Mouse (Mus musculus) natural killer cell, adult 2 months (primary cell): ENCODE data around the gene Wnt10b.

Source experiments
- DNase-seq, 2 experiments: peaks; one replicate each; pipeline ENCODE4 v3.0.0; 2022; ENCODE audit warnings: low spot score in 2 of 2

Gene Wnt10b

DNA sequence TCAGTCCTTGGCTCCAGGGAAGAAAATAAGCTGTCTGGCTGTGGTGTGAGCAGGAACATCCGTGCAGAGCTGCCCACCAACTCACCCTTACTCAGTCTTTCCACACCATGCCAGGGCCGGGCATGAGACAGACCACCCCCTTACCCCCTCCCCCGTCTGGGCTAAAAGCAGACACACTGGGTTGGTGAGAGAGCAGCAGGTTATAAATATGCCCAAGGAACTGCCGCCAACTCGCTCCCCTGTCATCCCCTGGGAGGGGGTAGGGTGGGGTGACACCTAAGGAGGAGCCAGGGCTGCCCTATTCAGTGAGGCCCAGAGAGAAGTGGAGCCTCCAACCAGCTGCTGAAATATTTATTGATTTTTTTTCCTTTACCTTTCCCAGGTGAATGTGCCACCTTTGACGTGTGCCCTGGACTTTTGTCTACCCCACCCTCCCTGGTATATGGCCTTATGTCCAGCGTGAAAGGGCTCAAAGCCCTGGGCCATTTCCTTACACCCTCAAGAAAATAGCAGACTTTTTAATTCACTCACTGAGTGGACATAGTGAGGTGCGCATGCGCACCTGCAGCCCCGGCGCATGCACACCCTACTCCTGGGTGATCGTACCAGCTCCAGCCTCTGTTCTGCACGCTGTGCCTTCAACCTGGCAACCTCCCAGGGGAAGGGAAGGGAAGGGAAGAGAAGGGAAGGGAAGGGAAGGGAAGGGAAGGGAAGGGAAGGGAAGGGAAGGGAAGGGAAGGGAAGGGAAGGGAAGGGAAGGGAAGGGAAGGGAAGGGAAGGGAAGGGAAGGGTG lies 19.0 kb upstream of the Wnt10b start:
- DNase-seq = no peak

GRCm38 (mm10) chr15:98793141-98793698 lies 15.3 kb upstream of the Wnt10b start:
- DNase-seq = no peak

DNA sequence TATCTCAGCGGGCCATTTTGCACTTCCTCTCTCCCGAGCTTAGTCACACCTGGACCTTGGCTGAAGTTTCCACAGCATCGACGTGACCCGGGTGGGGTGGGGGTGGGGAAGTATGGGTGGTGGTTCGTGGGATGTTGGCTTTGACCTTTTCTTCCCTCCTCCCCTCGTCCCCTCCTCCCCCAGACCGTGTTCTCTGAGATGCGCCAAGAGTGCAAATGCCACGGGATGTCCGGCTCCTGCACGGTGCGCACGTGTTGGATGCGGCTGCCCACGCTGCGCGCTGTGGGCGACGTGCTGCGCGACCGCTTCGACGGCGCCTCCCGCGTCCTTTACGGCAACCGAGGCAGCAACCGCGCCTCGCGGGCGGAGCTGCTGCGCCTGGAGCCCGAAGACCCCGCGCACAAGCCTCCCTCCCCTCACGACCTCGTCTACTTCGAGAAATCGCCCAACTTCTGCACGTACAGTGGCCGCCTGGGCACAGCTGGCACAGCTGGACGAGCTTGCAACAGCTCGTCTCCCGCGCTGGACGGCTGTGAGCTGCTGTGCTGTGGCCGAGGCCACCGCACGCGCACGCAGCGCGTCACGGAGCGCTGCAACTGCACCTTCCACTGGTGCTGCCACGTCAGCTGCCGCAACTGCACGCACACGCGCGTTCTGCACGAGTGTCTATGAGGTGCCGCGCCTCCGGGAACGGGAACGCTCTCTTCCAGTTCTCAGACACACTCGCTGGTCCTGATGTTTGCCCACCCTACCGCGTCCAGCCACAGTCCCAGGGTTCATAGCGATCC lies 14.5 kb upstream of the Wnt10b start:
- no peak for DNase-seq

DNA sequence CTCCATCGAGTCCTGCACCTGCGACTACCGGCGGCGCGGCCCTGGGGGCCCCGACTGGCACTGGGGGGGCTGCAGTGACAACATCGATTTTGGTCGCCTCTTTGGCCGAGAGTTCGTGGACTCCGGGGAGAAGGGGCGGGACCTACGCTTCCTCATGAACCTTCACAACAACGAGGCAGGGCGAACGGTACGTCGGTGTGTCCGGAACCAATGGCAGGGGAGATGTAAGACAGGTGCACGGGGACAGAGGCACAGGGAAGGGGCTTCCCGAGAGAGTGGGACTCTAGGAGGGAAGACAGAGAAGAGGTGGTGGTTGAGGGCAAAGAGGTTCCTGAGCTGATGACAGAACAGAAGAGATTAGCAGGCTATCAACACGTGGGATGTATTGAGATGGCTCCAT lies 13.8 kb upstream of the Wnt10b start:
- DNase-seq = no peak

DNA sequence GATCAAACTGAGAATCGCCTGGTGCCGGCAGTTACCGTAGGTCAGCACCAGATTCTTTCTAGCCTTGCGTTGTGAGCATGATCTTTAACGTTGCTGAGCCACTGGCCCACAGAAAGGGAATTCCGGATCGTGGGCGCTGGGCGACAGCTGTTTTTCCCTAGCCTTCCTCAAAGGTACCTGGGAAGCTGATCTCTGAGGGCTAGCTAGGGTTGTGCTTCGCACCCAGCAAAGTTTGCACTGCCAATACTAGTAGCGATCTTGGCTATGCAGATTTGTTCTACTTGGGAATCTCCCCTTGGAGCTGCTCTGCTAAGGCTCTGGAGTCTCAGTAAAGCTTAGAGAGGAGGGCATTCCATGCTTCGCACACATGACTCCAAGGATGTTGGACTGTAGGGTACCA lies 13.3 kb upstream of the Wnt10b start:
- no peak for DNase-seq

- no peak for DNase-seq
Observed at GRCm38 (mm10) chr15:98790761-98791160, 12.8 kb upstream of the Wnt10b start.

DNA sequence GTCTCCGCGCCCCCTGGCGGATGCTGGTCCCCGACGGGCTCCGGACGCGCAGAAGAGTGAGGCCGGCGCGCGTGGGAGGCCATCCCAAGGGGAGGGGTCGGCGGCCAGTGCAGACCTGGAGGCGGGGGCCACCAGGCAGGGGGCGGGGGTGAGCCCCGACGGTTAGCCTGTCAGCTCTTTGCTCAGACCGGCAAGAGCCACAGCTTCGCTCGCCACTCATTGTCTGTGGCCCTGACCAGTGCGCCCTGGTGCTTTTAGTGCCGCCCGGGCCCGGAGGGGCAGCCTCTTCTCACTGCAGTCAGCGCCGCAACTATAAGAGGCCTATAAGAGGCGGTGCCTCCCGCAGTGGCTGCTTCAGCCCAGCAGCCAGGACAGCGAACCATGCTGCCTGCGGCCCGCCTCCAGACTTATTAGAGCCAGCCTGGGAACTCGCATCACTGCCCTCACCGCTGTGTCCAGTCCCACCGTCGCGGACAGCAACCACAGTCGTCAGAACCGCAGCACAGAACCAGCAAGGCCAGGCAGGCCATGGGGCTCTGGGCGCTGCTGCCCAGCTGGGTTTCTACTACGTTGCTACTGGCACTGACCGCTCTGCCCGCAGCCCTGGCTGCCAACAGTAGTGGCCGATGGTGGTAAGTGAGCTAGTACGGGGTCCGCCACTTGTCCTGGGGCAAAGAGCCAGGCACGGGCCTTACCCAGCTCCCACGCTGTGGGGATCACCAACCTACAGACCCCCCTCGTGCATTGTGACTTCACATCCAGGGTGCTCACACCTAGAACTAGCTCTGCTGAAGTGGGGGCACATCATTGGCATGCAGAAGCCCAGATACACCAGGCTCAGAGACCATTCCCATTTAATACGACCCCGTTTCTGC lies 11.9 kb upstream of the Wnt10b start, which contains the start of gene Wnt1:
Wnt1 (plus strand) TSS at position 197 of the 875 bp plus-strand sequence.
- DNase-seq = peak in 1 of 2 experiments; percentile 55

DNA sequence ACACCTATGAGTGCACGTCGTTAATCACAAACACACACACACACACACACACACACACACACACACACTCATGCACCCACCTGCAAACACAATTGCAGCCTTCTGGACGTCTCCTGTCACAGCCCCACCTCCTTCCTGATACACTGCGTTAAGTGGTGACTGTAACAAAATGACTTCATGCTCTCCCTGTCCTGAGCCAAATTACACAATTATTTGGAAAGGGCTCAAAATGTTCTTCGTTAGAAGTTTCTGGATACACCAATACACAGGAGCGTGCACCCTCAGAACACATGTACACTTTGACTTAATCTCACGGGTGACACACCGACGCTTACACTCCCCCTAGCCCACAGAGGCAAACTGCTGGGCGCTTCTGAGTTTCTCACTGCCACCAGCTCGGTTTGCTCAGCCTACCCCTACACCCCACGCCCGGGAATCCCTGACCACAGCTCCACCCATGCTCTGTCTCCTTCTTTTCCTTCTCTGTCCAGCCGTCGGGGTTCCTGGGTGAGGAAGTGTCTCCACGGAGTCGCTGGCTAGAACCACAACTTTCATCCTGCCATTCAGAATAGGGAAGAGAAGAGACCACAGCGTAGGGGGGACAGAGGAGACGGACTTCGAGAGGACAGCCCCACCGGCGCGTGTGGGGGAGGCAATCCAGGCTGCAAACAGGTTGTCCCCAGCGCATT lies 11.2 kb upstream of the Wnt10b start:
- DNase-seq = no peak

- no peak for DNase-seq
Observed at GRCm38 (mm10) chr15:98787930-98788329, 10.0 kb upstream of the Wnt10b start.

- DNase-seq = no peak
Observed at GRCm38 (mm10) chr15:98785744-98786143, 7.8 kb upstream of the Wnt10b start.

DNA sequence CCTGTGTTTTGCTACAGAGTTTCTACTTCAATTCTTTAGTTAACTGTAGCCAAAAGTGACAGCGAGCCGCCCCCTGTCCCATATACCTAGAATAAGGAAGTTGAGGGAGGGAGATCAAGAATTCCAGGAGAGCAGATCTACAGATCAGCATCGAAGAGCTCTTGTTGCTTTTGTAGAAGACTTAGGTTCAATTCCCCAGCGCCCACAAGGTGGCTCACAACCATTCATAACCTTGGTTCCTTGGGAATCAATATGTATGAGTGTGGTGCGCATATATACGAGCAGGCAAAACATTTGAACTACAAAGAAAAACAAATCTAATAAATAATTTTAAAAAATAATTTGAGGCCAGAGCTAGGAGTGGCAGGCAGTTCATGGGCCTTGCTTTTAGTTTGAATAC lies 3.2 kb upstream of the Wnt10b start:
- DNase-seq = no peak

- DNase-seq = no peak
Observed at GRCm38 (mm10) chr15:98780573-98780972, 2.6 kb upstream of the Wnt10b start.

GRCm38 (mm10) chr15:98780075-98780474 lies 2.1 kb upstream of the Wnt10b start:
- no peak for DNase-seq

- peak in 1 of 2 experiments; percentile 28 for DNase-seq
Observed at GRCm38 (mm10) chr15:98778806-98779205, 856 bp upstream of the Wnt10b start.

DNA sequence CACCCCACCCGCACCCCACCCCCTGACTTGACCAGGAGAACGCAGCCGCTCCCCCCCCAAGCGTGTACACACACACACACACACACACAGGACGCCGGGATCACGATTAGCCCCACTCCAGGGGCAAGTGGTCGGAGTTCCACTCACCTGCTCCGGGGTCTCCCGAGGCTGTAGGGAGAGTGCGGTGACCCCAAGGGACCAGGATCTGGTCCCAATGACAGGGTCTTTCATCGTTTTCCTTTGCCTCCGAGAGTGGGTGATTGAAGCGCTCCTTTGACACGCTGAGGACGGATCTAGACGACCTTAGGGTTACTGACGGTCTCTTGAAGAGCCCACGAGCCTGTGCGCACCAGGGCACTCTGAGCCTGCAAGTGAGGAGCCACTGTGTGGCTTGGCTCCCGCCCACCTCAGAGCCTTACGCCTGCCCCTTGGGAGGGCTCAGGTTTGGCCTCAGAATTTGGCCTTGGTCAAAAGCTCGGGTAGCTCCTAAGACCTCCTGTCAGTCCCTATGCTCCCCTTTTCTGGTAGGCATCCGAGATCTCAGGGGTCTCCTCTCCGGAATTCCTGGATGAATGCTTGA lies 331 bp upstream of the Wnt10b start:
- no peak for DNase-seq

GRCm38 (mm10) chr15:98777005-98777616 lies 839 bp downstream of the Wnt10b start:
- DNase-seq = no peak

- DNase-seq = no peak
Observed at GRCm38 (mm10) chr15:98776280-98777004, 1.5 kb downstream of the Wnt10b start.

DNA sequence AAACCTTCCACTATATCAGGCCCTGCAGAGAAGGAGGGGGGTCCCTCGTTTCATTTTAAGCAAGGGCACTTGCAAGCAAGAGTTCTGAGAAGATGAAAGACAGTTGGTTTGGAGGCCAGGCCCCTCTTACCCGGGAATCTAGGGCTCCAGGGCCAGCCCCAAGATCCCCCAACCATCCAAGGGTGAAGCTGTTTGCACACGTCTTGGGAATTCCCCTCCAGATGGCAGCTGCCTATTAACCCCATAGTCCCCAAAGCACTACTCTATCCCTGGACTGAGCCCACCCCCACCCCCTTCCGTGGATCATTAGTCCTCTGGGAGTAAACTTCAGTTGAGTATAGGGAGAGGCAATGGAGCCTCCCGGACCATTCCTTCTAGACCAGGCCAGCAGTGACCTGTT lies 2.4 kb downstream of the Wnt10b start:
- no peak for DNase-seq

DNA sequence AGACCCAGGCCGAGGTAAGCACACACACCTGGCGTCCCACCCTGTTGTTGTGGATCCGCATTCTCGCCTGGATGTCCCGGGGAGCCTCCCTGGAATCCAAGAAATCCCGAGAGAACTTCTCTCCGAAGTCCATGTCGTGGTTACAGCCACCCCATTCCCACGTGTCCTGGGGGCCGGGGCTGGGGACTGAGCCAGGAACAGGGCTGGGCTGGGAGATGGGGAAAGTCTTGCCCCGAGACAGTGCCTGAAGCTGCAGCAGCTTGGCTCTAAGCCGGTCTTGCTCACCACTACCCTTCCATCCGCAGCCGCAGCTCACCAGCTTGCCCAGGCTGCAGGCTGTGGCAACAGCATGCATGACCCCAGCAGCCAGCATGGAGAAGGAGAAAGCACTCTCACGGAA lies 3.9 kb downstream of the Wnt10b start:
- DNase-seq = no peak
